Mouse (Mus musculus): ENCODE data around the gene Vmn2r10.
"Not testable (repeated sequence)": the region's sequence is repeated elsewhere in the genome, so short reads cannot be mapped to it uniquely, and the experiment has no call there.

Vmn2r10 gene

GRCm38 (mm10) chr5:109006427-109006826 lies at the start of gene Vmn2r10:
Gene Vmn2r10, minus strand, starts transcription at chr5:109006527.
- not testable (repeated sequence) for DNase-seq (ENCODE audit: low spot score)

DNA sequence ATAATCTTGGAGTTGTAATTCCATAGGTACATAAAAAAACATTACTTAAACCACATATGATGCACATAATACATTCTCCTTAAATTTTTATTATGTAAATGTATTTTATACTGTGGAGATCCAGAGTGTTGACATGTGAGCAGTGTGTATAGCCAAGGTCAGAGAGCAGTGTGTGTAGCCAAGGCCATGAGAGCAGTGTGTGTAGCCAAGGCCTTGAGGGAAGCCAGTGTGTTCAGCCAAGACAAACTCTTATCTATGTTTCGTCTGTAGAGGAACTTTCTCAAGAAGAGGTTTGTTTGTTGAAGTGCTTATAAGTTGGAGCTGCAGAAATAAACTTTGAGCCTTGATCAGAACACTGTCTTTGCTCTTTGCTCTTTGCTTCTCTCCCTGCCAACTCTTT lies 49.0 kb upstream of the Vmn2r10 start:
- no peak for DNase-seq (ENCODE audit: low spot score)

GRCm38 (mm10) chr5:109032591-109032990 lies 26.3 kb upstream of the Vmn2r10 start:
- no peak for DNase-seq (ENCODE audit: low spot score)

DNA sequence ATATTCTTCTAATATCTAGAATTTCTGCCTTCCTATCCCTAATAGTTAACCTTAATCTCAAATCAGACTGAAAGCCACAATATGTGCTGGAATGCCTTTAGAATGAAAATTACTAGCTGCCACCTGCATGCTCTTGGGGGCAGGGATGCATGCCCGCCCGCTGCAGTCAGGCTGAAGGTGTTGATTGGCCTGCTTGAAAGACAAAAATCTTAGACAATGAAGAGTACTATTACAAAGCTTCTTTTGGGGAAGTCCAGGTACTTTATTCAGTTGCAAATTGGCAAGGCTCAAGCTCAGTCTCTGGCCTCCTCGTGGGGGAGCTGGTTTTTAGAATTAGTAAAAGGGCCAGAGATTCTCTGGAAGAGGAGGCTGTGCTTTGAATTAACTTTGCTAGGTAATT lies 17.4 kb downstream of the Vmn2r10 start:
- no peak for DNase-seq (ENCODE audit: low spot score)

Measured in ovary, postnatal 36 days (tissue).